Mouse (Mus musculus) embryonic facial prominence, embryonic 13.5 days (tissue): ENCODE data around the gene Gm7029. TPM values are rescaled to one million over a fixed set of nuclear protein-coding genes. Genes with fewer than 3 reads are reported as not detected.
"Not testable (repeated sequence)": the region's sequence is repeated elsewhere in the genome, so short reads cannot be mapped to it uniquely, and the experiment has no call there.

Experiments
- ATAC-seq: fragments of 200-750 bp; cut with Nextera tagmentation; 2 replicates; pipeline ENCODE4 v1.8.0; 2017; ENCODE audit warnings: low read depth; ENCODE audit not compliant: insufficient number of reproducible peaks, insufficient read depth, low FRiP score, low TSS enrichment
- H3K27ac ChIP-seq: fragments of 300-500 bp; sonication (generic); 2 replicates; pipeline ENCODE4 v1.5.1; 2015; ENCODE audit warnings: moderate library complexity, mild to moderate bottlenecking, inconsistent platforms
- H3K27me3 ChIP-seq: fragments of 300-500 bp; sonication (generic); 2 replicates; pipeline ENCODE4 v1.6.1; 2015; ENCODE audit warnings: mild to moderate bottlenecking, inconsistent platforms
- H3K36me3 ChIP-seq: fragments of 300-500 bp; sonication (generic); 2 replicates; pipeline ENCODE4 v1.6.1; 2015; ENCODE audit warnings: mild to moderate bottlenecking, inconsistent platforms
- H3K4me1 ChIP-seq: fragments of 300-500 bp; sonication (generic); 2 replicates; pipeline ENCODE4 v1.6.1; 2015; ENCODE audit warnings: inconsistent platforms
- H3K4me2 ChIP-seq: fragments of 300-500 bp; sonication (generic); 2 replicates; pipeline ENCODE4 v1.6.1; 2015; ENCODE audit warnings: moderate library complexity, mild to moderate bottlenecking, inconsistent platforms
- H3K4me3 ChIP-seq: fragments of 300-500 bp; sonication (generic); 2 replicates; pipeline ENCODE4 v1.5.1; 2015; ENCODE audit warnings: mild to moderate bottlenecking, inconsistent platforms
- H3K9ac ChIP-seq: fragments of 300-500 bp; sonication (generic); 2 replicates; pipeline ENCODE4 v1.6.1; 2015; ENCODE audit warnings: mild to moderate bottlenecking, inconsistent platforms
- H3K9me3 ChIP-seq: fragments of 300-500 bp; sonication (generic); 2 replicates; pipeline ENCODE4 v1.6.1; 2016; ENCODE audit warnings: inconsistent platforms
- WGBS: fragments of 180-500 bp; shearing (Covaris S2); methylation state at CpG from one replicate; pipeline ENCODE4 v1.1.7; 2015; ENCODE audit warnings: mixed read lengths; 5-methylcytosine and 5-hydroxymethylcytosine counted together
- polyA plus RNA-seq: library from polyadenylated mRNA; unstranded; fragments of >200 nt; fragmentation: Nextera tagmentation; extraction: Ambion mirVana; gene quantifications from 2 replicates; pipeline ENCODE4 v1.2.1, GENCODE M21; 2015

Gene Gm7029
- polyA plus RNA-seq, 1 experiment from 2014 or later: not detected

DNA sequence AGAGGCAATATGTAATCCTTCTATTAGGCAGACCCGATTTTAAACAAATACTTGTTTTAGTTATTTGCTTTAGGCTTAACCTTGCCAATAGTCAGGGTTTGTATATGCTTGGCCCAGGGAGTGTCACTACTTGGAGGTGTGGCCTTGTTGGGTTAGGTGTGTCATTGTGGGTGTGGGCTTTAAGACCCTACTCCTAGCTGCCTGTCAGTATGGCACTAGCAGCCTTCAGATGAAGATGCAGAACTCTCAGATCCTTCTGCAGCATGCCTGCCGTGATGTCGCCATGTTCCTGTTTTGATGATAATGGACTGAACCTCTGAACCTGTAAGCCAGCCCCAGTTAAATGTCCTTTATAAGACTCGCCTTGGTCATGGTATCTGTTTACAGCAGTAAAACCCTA lies 19.4 kb downstream of the Gm7029 start:
- H3K4me2 ChIP-seq, H3K27ac ChIP-seq, ATAC-seq, H3K36me3 ChIP-seq, H3K9ac ChIP-seq, H3K4me3 ChIP-seq, H3K9me3 ChIP-seq, H3K27me3 ChIP-seq: not testable (repeated sequence)
- WGBS: 78% methylated on average over 4 of the region's 4 CpGs
- H3K4me1 ChIP-seq: peaks cover 10% of the 10 kb centered on the region; the same call in 1 of the 2 replicates

DNA sequence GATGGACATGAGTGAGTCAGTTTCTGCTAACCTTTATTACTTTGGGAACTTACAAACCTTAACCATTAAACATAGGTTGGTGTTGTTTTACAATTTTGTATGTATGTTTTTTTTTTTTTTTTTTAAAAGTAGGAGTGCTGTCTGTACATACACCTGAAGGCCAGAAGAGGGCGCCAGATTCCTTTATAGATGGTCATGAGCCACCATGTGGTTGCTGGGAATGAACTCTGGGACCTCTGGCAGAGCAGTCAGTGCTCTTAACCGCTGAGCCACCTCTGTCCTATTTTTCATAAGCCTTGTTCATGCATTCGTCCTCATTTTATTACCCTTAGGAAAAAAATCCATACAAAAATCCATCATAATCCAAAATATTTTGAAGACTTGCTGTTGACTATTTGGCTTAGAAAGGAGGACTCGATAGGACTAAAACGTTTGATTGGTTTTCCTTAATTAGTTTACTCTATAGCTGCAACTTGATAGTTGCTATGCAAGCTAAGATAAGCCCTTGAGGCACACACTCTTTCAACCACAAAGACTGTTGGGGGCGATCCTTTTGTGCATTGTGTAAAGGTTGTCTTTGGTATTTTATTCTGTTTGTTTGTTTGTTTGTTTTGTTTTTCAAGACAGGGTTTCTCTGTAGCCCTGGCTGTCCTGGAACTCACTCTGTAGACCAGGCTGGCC lies 23.6 kb downstream of the Gm7029 start:
- H3K9ac ChIP-seq: no peak overlapping the region
- H3K27me3 ChIP-seq: no peaks in the 10 kb centered on the region
- H3K4me1 ChIP-seq: no peaks in the 10 kb centered on the region
- ATAC-seq: no peak
- no peaks in the 10 kb centered on the region for H3K36me3 ChIP-seq
- H3K4me3 ChIP-seq: no peak overlapping the region
- WGBS: 42% methylated on average over 6 of the region's 6 CpGs
- no peaks in the 10 kb centered on the region for H3K9me3 ChIP-seq
- no peak overlapping the region for H3K4me2 ChIP-seq
- H3K27ac ChIP-seq: no peak overlapping the region

DNA sequence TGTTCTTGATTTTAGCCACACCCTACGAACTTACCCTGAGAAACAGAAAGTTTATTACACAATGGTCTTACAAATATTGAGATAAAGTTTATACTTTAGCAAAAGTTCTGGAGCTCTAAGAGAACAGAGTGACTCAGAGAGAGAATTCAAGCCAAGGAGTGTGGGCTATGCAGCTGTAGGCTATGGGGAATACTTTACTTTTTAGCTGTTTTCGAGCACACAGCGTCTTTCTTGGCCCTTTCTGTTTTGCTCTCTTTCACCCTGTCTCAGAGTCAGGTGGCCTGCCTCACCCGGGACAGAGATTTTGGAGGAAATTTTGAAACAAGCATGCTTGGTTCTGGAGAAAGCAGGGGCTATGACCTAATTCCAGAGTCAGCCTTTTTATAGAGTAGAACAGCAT lies 24.6 kb downstream of the Gm7029 start:
- not testable (repeated sequence) for H3K27ac ChIP-seq, H3K36me3 ChIP-seq, H3K4me2 ChIP-seq, H3K27me3 ChIP-seq, H3K9ac ChIP-seq, H3K4me1 ChIP-seq, H3K4me3 ChIP-seq, H3K9me3 ChIP-seq, ATAC-seq
- 84% methylated on average over 4 of the region's 4 CpGs for WGBS

GRCm38 (mm10) chr17:33899642-33900041 lies 26.0 kb downstream of the Gm7029 start:
- Histone ChIP-seq H3K4me1 (no peaks in the 10 kb centered on the region), H3K27ac (no peak overlapping the region), H3K36me3 (no peaks in the 10 kb centered on the region), H3K27me3 (no peaks in the 10 kb centered on the region), H3K9ac (no peak overlapping the region), H3K4me3 (no peak overlapping the region), H3K9me3 (no peaks in the 10 kb centered on the region), H3K4me2 (no peak overlapping the region)
- 78% methylated on average over 4 of the region's 4 CpGs for WGBS
- ATAC-seq: no peak

DNA sequence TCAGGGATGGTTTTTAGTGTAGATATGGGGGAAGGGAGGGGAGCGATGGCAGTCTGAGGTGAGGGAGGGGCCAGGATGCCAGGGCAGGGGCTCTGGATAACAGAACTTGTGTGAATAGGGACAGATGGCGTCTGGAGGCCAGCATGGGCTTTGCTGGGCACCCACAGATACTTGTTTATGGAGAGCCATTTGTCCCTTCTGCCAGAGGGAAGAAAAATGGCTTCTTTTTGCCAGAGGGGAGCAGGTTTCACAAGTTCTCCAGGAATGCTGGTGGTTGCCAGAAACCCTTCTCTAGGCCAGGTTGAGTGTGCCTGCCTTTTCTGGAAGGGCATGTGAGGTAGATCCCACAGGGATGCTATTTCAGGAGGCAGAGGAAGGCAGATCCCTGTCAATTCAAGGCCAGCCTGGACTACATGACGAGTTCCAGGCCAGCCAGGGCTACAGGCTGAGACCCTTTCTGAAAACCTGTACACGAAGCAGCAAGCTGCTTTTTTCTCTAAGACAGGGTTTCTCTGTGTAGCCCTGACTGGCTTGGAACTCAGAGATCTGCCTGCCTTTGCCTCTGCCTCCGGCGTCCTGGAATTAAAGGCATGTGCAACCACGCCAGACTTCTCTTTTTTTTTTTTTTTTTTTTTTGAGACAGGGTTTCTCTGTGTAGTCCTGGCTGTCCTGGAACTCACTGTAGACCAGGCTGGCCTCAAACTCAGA lies 26.8 kb downstream of the Gm7029 start:
- Histone ChIP-seq H3K4me2 (no peak overlapping the region), H3K9me3 (no peaks in the 10 kb centered on the region), H3K9ac (no peak overlapping the region), H3K36me3 (no peaks in the 10 kb centered on the region), H3K4me1 (no peaks in the 10 kb centered on the region), H3K4me3 (no peak overlapping the region), H3K27ac (no peak overlapping the region), H3K27me3 (no peaks in the 10 kb centered on the region)
- ATAC-seq: no peak
- WGBS: 65% methylated on average over 7 of the region's 7 CpGs

DNA sequence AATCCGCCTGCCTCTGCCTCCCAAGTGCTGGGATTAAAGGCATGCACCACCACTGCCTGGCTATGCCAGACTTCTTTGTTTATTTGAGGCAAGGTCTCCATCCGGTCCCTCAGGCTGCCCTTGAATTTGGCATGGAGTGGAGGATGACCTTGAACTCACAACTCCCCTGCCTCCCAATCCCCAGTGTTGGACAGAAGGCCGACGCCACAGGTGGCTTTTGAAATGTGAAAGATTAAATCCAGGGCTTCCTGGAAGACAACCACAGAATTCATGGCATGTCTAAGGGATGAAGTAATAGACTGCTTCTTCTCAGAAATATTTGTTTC lies 27.3 kb downstream of the Gm7029 start:
- no peak overlapping the region for H3K4me2 ChIP-seq
- no peak for ATAC-seq
- H3K27me3 ChIP-seq: no peaks in the 10 kb centered on the region
- no peak overlapping the region for H3K4me3 ChIP-seq
- no peak overlapping the region for H3K27ac ChIP-seq
- WGBS: 80% methylated on average over 4 of the region's 4 CpGs
- H3K9me3 ChIP-seq: no peaks in the 10 kb centered on the region
- no peaks in the 10 kb centered on the region for H3K36me3 ChIP-seq
- H3K9ac ChIP-seq: no peak overlapping the region
- no peaks in the 10 kb centered on the region for H3K4me1 ChIP-seq

DNA sequence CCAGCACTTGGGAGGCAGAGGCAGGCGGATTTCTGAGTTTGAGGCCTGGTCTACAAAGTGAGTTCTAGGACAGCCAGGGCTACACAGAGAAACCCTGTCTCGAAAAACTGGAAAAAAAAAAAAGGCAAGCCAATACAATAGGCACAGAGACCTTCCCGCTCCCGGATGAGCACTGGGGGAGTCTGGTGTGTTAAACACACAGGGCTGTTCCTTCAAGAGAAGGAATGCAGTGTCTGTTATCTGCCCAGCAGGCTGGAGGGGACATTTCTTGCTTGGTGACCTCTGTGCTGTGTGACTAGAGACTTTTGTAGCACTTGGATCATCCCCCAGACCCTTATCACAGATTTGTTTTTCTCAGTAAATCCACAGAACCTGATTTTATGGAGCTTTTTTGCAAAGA lies 28.0 kb downstream of the Gm7029 start:
- no peak overlapping the region for H3K4me2 ChIP-seq

GRCm38 (mm10) chr17:33902079-33902478 lies 28.4 kb downstream of the Gm7029 start:
- H3K4me2 ChIP-seq: no peak overlapping the region
- H3K4me1 ChIP-seq: no peaks in the 10 kb centered on the region
- H3K27me3 ChIP-seq: no peaks in the 10 kb centered on the region
- H3K9me3 ChIP-seq: no peaks in the 10 kb centered on the region
- ATAC-seq: no peak
- H3K27ac ChIP-seq: no peak overlapping the region
- WGBS: 82% methylated on average over 4 of the region's 4 CpGs
- no peaks in the 10 kb centered on the region for H3K36me3 ChIP-seq
- H3K4me3 ChIP-seq: no peak overlapping the region
- no peak overlapping the region for H3K9ac ChIP-seq

More for the DNA sequence above, 28.0 kb downstream of the Gm7029 start:
- no peaks in the 10 kb centered on the region for H3K36me3 ChIP-seq
- H3K4me1 ChIP-seq: no peaks in the 10 kb centered on the region
- 70% methylated on average over 4 of the region's 4 CpGs for WGBS
- H3K27me3 ChIP-seq: no peaks in the 10 kb centered on the region
- H3K9ac ChIP-seq: no peak overlapping the region
- H3K9me3 ChIP-seq: no peaks in the 10 kb centered on the region
- ATAC-seq: no peak
- H3K27ac ChIP-seq: no peak overlapping the region
- H3K4me3 ChIP-seq: no peak overlapping the region

DNA sequence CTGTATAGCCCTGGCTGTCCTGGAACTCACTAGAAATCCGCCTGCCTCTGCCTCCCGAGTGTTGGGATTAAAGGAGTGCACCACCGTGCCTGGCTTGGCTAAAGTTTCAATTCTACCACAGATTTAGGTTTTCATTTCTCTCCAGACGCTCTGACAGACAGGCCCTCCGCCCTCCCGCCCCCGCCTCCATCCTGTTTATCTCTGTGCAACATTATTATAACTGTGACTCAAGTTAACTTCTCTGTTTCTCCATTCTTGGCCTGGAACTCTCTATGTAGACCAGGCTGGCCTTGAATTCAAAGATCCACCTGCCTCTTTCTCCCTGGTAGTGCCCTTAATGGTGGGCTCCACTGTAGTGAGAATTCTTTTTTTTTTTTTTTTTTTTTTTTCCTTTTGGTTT lies 28.9 kb downstream of the Gm7029 start:
- Histone ChIP-seq H3K36me3 (no peaks in the 10 kb centered on the region), H3K9ac (no peak overlapping the region), H3K4me3 (no peak overlapping the region), H3K9me3 (no peaks in the 10 kb centered on the region), H3K4me2 (no peak overlapping the region), H3K4me1 (no peaks in the 10 kb centered on the region), H3K27me3 (no peaks in the 10 kb centered on the region), H3K27ac (no peak overlapping the region)
- WGBS: 76% methylated on average over 7 of the region's 7 CpGs
- no peak for ATAC-seq

DNA sequence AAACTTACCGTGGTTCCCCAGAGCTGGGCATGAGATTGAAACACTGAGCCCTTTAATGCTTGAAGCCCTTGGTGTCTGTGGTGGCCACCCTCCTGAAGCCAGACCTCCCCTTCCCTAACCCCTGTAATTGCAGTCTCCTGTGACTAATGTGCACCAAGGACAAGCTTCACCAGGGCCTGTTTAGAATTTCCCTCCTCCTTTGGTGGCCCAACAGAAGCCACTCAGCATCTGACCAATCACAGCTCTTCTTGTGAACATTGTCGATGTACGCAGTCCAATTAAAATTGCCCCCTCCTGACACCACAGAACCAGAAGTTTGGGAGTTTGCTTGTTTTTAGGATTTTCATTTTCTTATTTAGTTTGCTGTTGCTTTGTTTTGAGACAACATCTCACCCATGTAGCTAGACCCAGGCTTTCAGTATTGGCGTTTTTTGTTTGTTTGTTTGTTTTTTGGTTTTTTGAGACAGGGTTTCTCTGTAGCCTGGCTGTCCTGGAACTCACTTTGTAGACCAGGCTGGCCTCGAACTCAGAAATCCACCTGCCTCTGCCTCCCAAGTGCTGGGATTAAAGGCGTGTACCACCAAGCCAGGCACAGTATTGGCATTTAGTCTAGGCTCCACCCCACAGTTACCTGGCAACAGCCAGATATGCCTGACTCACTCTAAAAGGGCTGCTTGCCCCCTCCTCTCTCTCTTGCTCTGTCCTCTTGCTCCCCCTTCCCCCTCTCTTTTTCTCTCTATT lies 30.4 kb downstream of the Gm7029 start:
- not testable (repeated sequence) for ATAC-seq, H3K4me2 ChIP-seq, H3K27ac ChIP-seq, H3K9me3 ChIP-seq, H3K36me3 ChIP-seq, H3K4me1 ChIP-seq, H3K4me3 ChIP-seq, H3K9ac ChIP-seq, H3K27me3 ChIP-seq
- whole genome bisulfite sequencing: 64% methylated on average over 6 of the region's 6 CpGs

- not testable (repeated sequence) for H3K36me3 ChIP-seq, H3K9me3 ChIP-seq, H3K27me3 ChIP-seq, H3K27ac ChIP-seq, H3K9ac ChIP-seq, H3K4me1 ChIP-seq, H3K4me2 ChIP-seq, H3K4me3 ChIP-seq, ATAC-seq
- WGBS: 19% methylated on average over 3 of the region's 4 CpGs
Measured at GRCm38 (mm10) chr17:33904835-33905234, 31.2 kb downstream of the Gm7029 start, which contains the start of gene Platr17. Gene Platr17 (plus strand): TSS chr17:33905135.
